Mouse (Mus musculus): ENCODE measurements around the gene Nlrp5. TPM values are rescaled to one million over a fixed set of nuclear protein-coding genes. Genes with fewer than 3 reads are reported as not detected.
"Not testable (repeated sequence)": the region's sequence is repeated elsewhere in the genome, so short reads cannot be mapped to it uniquely, and the experiment has no call there.

Nlrp5 gene
- under 1 TPM; 0.07 to 0.14 TPM for total RNA-seq (2021)
- long read RNA-seq, experiment 1 = 0 reads
- long read RNA-seq, experiment 2 = 0 reads

GRCm38 (mm10) chr7:23385589-23385988, at the start of gene Nlrp5:
Gene Nlrp5 (plus strand): TSS chr7:23385889.
- no peak for DNase-seq

- not testable (repeated sequence) for DNase-seq
Observed at GRCm38 (mm10) chr7:23358311-23358710, 27.4 kb upstream of the Nlrp5 start.

GRCm38 (mm10) chr7:23470201-23470600, 84.5 kb downstream of the Nlrp5 start:
- DNase-seq = not testable (repeated sequence)

- DNase-seq = not testable (repeated sequence)
Observed at GRCm38 (mm10) chr7:23470832-23471231, 85.1 kb downstream of the Nlrp5 start.

GRCm38 (mm10) chr7:23472886-23473285, 87.2 kb downstream of the Nlrp5 start:
- DNase-seq = not testable (repeated sequence)

Small RNA genes within 50 kb of the gene (microRNA-seq; reads per million reads assigned to microRNA genes)
- 0 reads per million in 2 experiments for gene Gm25196

Other genes starting within 250 kb of the Nlrp5 start
- gene Gm10662, start 241.4 kb upstream of the Nlrp5 start, total RNA-seq (2021) = not detected
- gene Vmn1r165, start 168.6 kb upstream of the Nlrp5 start, total RNA-seq (2021) = not detected
- gene Vmn1r166, start 134.2 kb upstream of the Nlrp5 start, total RNA-seq (2021) = not detected
- gene Gm6902, start 107.0 kb upstream of the Nlrp5 start, total RNA-seq (2021) = not detected
- not detected for gene Nlrp4e, start 84.7 kb upstream of the Nlrp5 start, total RNA-seq (2021)
- not detected for gene Vmn1r167, start 121.3 kb downstream of the Nlrp5 start, total RNA-seq (2021)
- gene Vmn1r168, start 153.8 kb downstream of the Nlrp5 start, total RNA-seq (2021) = not detected
- not detected for gene Vmn1r169, start 189.6 kb downstream of the Nlrp5 start, total RNA-seq (2021)
- not detected for gene Vmn1r170, start 220.3 kb downstream of the Nlrp5 start, total RNA-seq (2021)
- not detected for gene Vmn1r171, start 244.8 kb downstream of the Nlrp5 start, total RNA-seq (2021)